Mouse (Mus musculus) liver, embryonic 13.5 days (tissue): ENCODE results near the gene Gm6502. TPM values are rescaled to one million over a fixed set of nuclear protein-coding genes. Genes with fewer than 3 reads are reported as not detected.
"Not testable (repeated sequence)": the region's sequence is repeated elsewhere in the genome, so short reads cannot be mapped to it uniquely, and the experiment has no call there.

ENCODE experiments used
- ATAC-seq: fragments of 200-750 bp; cut with Nextera tagmentation; 2 replicates; pipeline ENCODE4 v1.8.0; 2017; ENCODE audit warnings: low read depth, mild to moderate bottlenecking, moderate number of reproducible peaks, moderate library complexity
- DNase-seq: peaks from one replicate; pipeline ENCODE4 v3.0.0; 2022
- H3K27ac ChIP-seq: fragments of 300-500 bp; sonication (generic); 2 replicates; pipeline ENCODE4 v1.5.1; 2015; ENCODE audit warnings: moderate library complexity, mild to moderate bottlenecking, inconsistent platforms
- H3K27me3 ChIP-seq: fragments of 300-500 bp; sonication (generic); 2 replicates; pipeline ENCODE4 v1.6.1; 2015; ENCODE audit warnings: mild to moderate bottlenecking, inconsistent platforms
- H3K36me3 ChIP-seq: fragments of 300-500 bp; sonication (generic); 2 replicates; pipeline ENCODE4 v1.6.1; 2015; ENCODE audit warnings: mild to moderate bottlenecking, inconsistent platforms
- H3K4me1 ChIP-seq: fragments of 300-500 bp; sonication (generic); replicated peaks from 2 replicates; pipeline ENCODE4 v1.6.1; 2015; ENCODE audit warnings: inconsistent platforms
- H3K4me2 ChIP-seq: fragments of 300-500 bp; sonication (generic); 2 replicates; pipeline ENCODE4 v1.6.1; 2015; ENCODE audit warnings: inconsistent platforms, mild to moderate bottlenecking, moderate library complexity
- H3K4me3 ChIP-seq: fragments of 300-500 bp; sonication (generic); replicated peaks from 2 replicates; pipeline ENCODE4 v1.5.1; 2015; ENCODE audit warnings: mild to moderate bottlenecking, inconsistent platforms
- H3K9ac ChIP-seq: fragments of 300-500 bp; sonication (generic); 2 replicates; pipeline ENCODE4 v1.6.1; 2015; ENCODE audit warnings: mild to moderate bottlenecking, inconsistent platforms
- H3K9me3 ChIP-seq: fragments of 300-500 bp; sonication (generic); replicated peaks from 2 replicates; pipeline ENCODE4 v1.6.1; 2016; ENCODE audit warnings: inconsistent platforms
- WGBS: fragments of 180-500 bp; shearing (Covaris S2); methylation state at CpG from one replicate; pipeline ENCODE4 v1.1.7; 2015; ENCODE audit not compliant: insufficient replicate concordance; 5-methylcytosine and 5-hydroxymethylcytosine counted together
- polyA plus RNA-seq: library from polyadenylated mRNA; unstranded; fragments of >200 nt; fragmentation: Nextera tagmentation; extraction: Ambion mirVana; gene quantifications from 2 replicates; pipeline ENCODE4 v1.2.1, GENCODE M21; 2015

Gm6502 gene
- polyA plus RNA-seq = not detected in 2 replicates

DNA sequence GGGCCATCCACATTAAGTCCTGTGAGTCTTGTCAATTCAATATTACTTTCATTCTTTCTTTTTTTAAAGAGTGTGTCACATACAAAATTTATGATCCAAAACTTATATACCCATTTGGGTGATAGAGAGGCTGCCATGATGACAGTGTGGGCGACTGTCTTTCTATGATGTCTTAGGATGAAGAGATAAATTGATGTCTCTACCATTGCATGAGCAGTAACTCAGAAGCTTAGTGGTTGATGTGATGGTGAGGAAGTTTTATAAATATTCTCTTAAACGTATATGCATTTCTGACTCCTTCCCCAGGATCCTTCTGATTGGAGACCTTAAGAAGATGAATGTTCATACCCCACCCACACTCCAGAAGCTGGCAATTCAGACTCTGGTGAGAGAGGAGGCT, at the start of gene Gm6502:
Gene Gm6502 (plus strand): TSS at position 301 of the 400 bp plus-strand sequence.
- not testable (repeated sequence) for DNase-seq, H3K27ac ChIP-seq, H3K4me1 ChIP-seq, H3K9me3 ChIP-seq, H3K9ac ChIP-seq, ATAC-seq, H3K36me3 ChIP-seq, H3K4me2 ChIP-seq, H3K27me3 ChIP-seq, H3K4me3 ChIP-seq
- no CpG with 5 or more reads among the region's 2 CpGs for WGBS

GRCm38 (mm10) chr5:94306696-94307095, 7.5 kb upstream of the Gm6502 start, which contains the start of gene A430089I19Rik:
Gene A430089I19Rik, minus strand, starts transcription at chr5:94306796.
- not testable (repeated sequence) for H3K27me3 ChIP-seq, H3K4me1 ChIP-seq, ATAC-seq, H3K4me2 ChIP-seq, H3K4me3 ChIP-seq, H3K9ac ChIP-seq, H3K36me3 ChIP-seq, DNase-seq, H3K9me3 ChIP-seq, H3K27ac ChIP-seq
- WGBS = 69% methylated on average over 1 of the region's 1 CpGs

- WGBS = no CpG with 5 or more reads among the region's 2 CpGs
- not testable (repeated sequence) for DNase-seq, H3K36me3 ChIP-seq, H3K9ac ChIP-seq, H3K4me2 ChIP-seq, H3K27me3 ChIP-seq, H3K9me3 ChIP-seq, ATAC-seq, H3K4me3 ChIP-seq, H3K27ac ChIP-seq, H3K4me1 ChIP-seq
Observed at GRCm38 (mm10) chr5:94339449-94339848, 25.2 kb downstream of the Gm6502 start, which contains the start of gene AA792892. Gene AA792892, plus strand, starts transcription at chr5:94339749.

Other genes starting within 250 kb of the Gm6502 start
- not detected in 2 replicates for gene BC061212, start 243.9 kb upstream of the Gm6502 start, polyA plus RNA-seq
- gene Gm6351, start 238.1 kb upstream of the Gm6502 start, polyA plus RNA-seq = not detected in 2 replicates
- not detected in 2 replicates for gene Gm3106, start 96.4 kb upstream of the Gm6502 start, polyA plus RNA-seq
- not detected in 2 replicates for gene A430089I19Rik, start 7.6 kb upstream of the Gm6502 start, polyA plus RNA-seq
- not detected in 2 replicates for gene AA792892, start 25.3 kb downstream of the Gm6502 start, polyA plus RNA-seq
- not detected in 2 replicates for gene Gm7682, start 131.3 kb downstream of the Gm6502 start, polyA plus RNA-seq
- not detected in 2 replicates for gene Gm3139, start 211.9 kb downstream of the Gm6502 start, polyA plus RNA-seq